Mouse (Mus musculus) kidney, embryonic 15.5 days (tissue): ENCODE results near the gene Arrb1. TPM values are rescaled to one million over a fixed set of nuclear protein-coding genes. Genes with fewer than 3 reads are reported as not detected.

Source experiments
- ATAC-seq: fragments of 200-750 bp; cut with Nextera tagmentation; replicated peaks from 2 replicates; pipeline ENCODE4 v1.8.0; 2017; ENCODE audit warnings: moderate TSS enrichment; ENCODE audit not compliant: low FRiP score
- H3K27ac ChIP-seq: fragments of 300-500 bp; sonication (generic); 2 replicates; pipeline ENCODE4 v1.5.1; 2015; ENCODE audit warnings: mild to moderate bottlenecking, inconsistent platforms
- H3K27me3 ChIP-seq: fragments of 300-500 bp; sonication (generic); 2 replicates; pipeline ENCODE4 v1.6.1; 2015; ENCODE audit warnings: inconsistent platforms
- H3K36me3 ChIP-seq: fragments of 300-500 bp; sonication (generic); 2 replicates; pipeline ENCODE4 v1.6.1; 2015; ENCODE audit warnings: inconsistent platforms
- H3K4me1 ChIP-seq: fragments of 300-500 bp; sonication (generic); 2 replicates; pipeline ENCODE4 v1.6.1; 2015; ENCODE audit warnings: inconsistent platforms
- H3K4me2 ChIP-seq: fragments of 300-500 bp; sonication (generic); 2 replicates; pipeline ENCODE4 v1.6.1; 2015; ENCODE audit warnings: moderate library complexity, mild to moderate bottlenecking, inconsistent platforms
- H3K4me3 ChIP-seq: fragments of 300-500 bp; sonication (generic); replicated peaks from 2 replicates; pipeline ENCODE4 v1.5.1; 2015; ENCODE audit warnings: mild to moderate bottlenecking, inconsistent platforms
- H3K9ac ChIP-seq: fragments of 300-500 bp; sonication (generic); 2 replicates; pipeline ENCODE4 v1.6.1; 2015; ENCODE audit warnings: mild to moderate bottlenecking, inconsistent platforms
- H3K9me3 ChIP-seq: fragments of 300-500 bp; sonication (generic); replicated peaks from 2 replicates; pipeline ENCODE4 v1.6.1; 2016; ENCODE audit warnings: inconsistent platforms
- WGBS: fragments of 180-500 bp; shearing (Covaris S2); methylation state at CpG from one replicate; pipeline ENCODE4 v1.1.7; 2015; ENCODE audit warnings: mixed read lengths; 5-methylcytosine and 5-hydroxymethylcytosine counted together
- polyA plus RNA-seq: library from polyadenylated mRNA; unstranded; fragments of >200 nt; fragmentation: Nextera tagmentation; extraction: Ambion mirVana; gene quantifications from 2 replicates; pipeline ENCODE4 v1.2.1, GENCODE M21; 2015

Gene Arrb1
- polyA plus RNA-seq, 1 experiment from 2014 or later = 11.7 TPM

- ATAC-seq = no peak
- Histone ChIP-seq H3K4me3 (no peak overlapping the region), H3K4me2 (no peak overlapping the region), H3K4me1 (peaks cover 8% of the 10 kb centered on the region; the same call in 1 of the 2 replicates), H3K36me3 (peaks cover 17% of the 10 kb centered on the region; the same call in 1 of the 2 replicates), H3K27me3 (no peaks in the 10 kb centered on the region), H3K27ac (no peak overlapping the region), H3K9me3 (no peaks in the 10 kb centered on the region), H3K9ac (no peak overlapping the region)
- WGBS = 89% methylated on average over 8 of the region's 8 CpGs
These were observed 50.7 kb downstream of the Arrb1 start for GRCm38 (mm10) chr7:99585976-99586375.

GRCm38 (mm10) chr7:99590064-99590463 lies 54.8 kb downstream of the Arrb1 start:
- 14% methylated on average over 3 of the region's 3 CpGs for WGBS
- ATAC-seq = no peak
- Histone ChIP-seq H3K4me3 (no peak overlapping the region), H3K27ac (no peak overlapping the region), H3K4me2 (no peak overlapping the region), H3K9ac (no peak overlapping the region), H3K36me3 (peaks cover 43% of the 10 kb centered on the region), H3K4me1 (no peaks in the 10 kb centered on the region), H3K27me3 (no peaks in the 10 kb centered on the region), H3K9me3 (no peaks in the 10 kb centered on the region)

GRCm38 (mm10) chr7:99590646-99591045 lies 55.4 kb downstream of the Arrb1 start:
- Histone ChIP-seq H3K9ac (no peak overlapping the region), H3K4me2 (no peak overlapping the region), H3K4me1 (no peaks in the 10 kb centered on the region), H3K36me3 (peaks cover 48% of the 10 kb centered on the region), H3K27me3 (no peaks in the 10 kb centered on the region), H3K4me3 (no peak overlapping the region), H3K27ac (no peak overlapping the region), H3K9me3 (no peaks in the 10 kb centered on the region)
- no peak for ATAC-seq
- 85% methylated on average over 5 of the region's 5 CpGs for WGBS

- Histone ChIP-seq H3K4me2 (no peak overlapping the region), H3K27me3 (no peaks in the 10 kb centered on the region), H3K27ac (no peak overlapping the region), H3K9ac (no peak overlapping the region), H3K4me1 (no peaks in the 10 kb centered on the region), H3K36me3 (peaks cover 66% of the 10 kb centered on the region), H3K4me3 (no peak overlapping the region), H3K9me3 (no peaks in the 10 kb centered on the region)
- WGBS = 91% methylated on average over 3 of the region's 3 CpGs
- ATAC-seq = no peak
These were observed 57.4 kb downstream of the Arrb1 start for GRCm38 (mm10) chr7:99592669-99593068.

- Histone ChIP-seq H3K36me3 (peaks cover 73% of the 10 kb centered on the region), H3K4me3 (no peak overlapping the region), H3K9me3 (no peaks in the 10 kb centered on the region), H3K27me3 (no peaks in the 10 kb centered on the region), H3K4me2 (no peak overlapping the region), H3K9ac (no peak overlapping the region), H3K4me1 (no peaks in the 10 kb centered on the region), H3K27ac (no peak overlapping the region)
- 89% methylated on average over 15 of the region's 15 CpGs for WGBS
- ATAC-seq = peak; percentile 79
These were observed 58.9 kb downstream of the Arrb1 start for GRCm38 (mm10) chr7:99593868-99594803.

- H3K9me3 ChIP-seq = no peaks in the 10 kb centered on the region
- H3K4me2 ChIP-seq = no peak overlapping the region
- H3K4me1 ChIP-seq = no peaks in the 10 kb centered on the region
- H3K36me3 ChIP-seq = peaks cover 78% of the 10 kb centered on the region
- no peak for ATAC-seq
- no peak overlapping the region for H3K27ac ChIP-seq
- H3K27me3 ChIP-seq = no peaks in the 10 kb centered on the region
- H3K4me3 ChIP-seq = no peak overlapping the region
- 77% methylated on average over 4 of the region's 4 CpGs for WGBS
- H3K9ac ChIP-seq = no peak overlapping the region
These were observed 63.5 kb downstream of the Arrb1 start for GRCm38 (mm10) chr7:99598722-99599121.

- WGBS = 87% methylated on average over 8 of the region's 8 CpGs
- Histone ChIP-seq H3K9ac (no peak overlapping the region), H3K4me3 (no peak overlapping the region), H3K4me1 (no peaks in the 10 kb centered on the region), H3K27ac (no peak overlapping the region), H3K36me3 (peaks cover 41% of the 10 kb centered on the region), H3K27me3 (no peaks in the 10 kb centered on the region), H3K9me3 (no peaks in the 10 kb centered on the region), H3K4me2 (no peak overlapping the region)
- no peak for ATAC-seq
These were observed 68.8 kb downstream of the Arrb1 start for GRCm38 (mm10) chr7:99603875-99604662.

GRCm38 (mm10) chr7:99605058-99605457 lies 69.8 kb downstream of the Arrb1 start:
- 0 out of 2 replicates have a peak, but pooled peaks have one; percentile 25 for ATAC-seq
- Histone ChIP-seq H3K27ac (no peak overlapping the region), H3K27me3 (no peaks in the 10 kb centered on the region), H3K4me2 (no peak overlapping the region), H3K36me3 (peaks cover 36% of the 10 kb centered on the region; the same call in 1 of the 2 replicates), H3K4me3 (no peak overlapping the region), H3K9me3 (no peaks in the 10 kb centered on the region), H3K9ac (no peak overlapping the region), H3K4me1 (no peaks in the 10 kb centered on the region)
- WGBS = 89% methylated on average over 2 of the region's 2 CpGs

GRCm38 (mm10) chr7:99606303-99606702 lies 71.0 kb downstream of the Arrb1 start:
- WGBS = 73% methylated on average over 11 of the region's 11 CpGs
- Histone ChIP-seq H3K4me2 (no peak overlapping the region), H3K27ac (no peak overlapping the region), H3K4me1 (no peaks in the 10 kb centered on the region), H3K9ac (no peak overlapping the region), H3K36me3 (peaks cover 25% of the 10 kb centered on the region; the same call in 1 of the 2 replicates), H3K9me3 (no peaks in the 10 kb centered on the region), H3K4me3 (no peak overlapping the region), H3K27me3 (no peaks in the 10 kb centered on the region)
- ATAC-seq = no peak

GRCm38 (mm10) chr7:99606766-99607165 lies 71.5 kb downstream of the Arrb1 start:
- no peak overlapping the region for H3K4me3 ChIP-seq
- WGBS = 65% methylated on average over 3 of the region's 3 CpGs
- no peak overlapping the region for H3K4me2 ChIP-seq
- H3K9ac ChIP-seq = no peak overlapping the region
- no peaks in the 10 kb centered on the region for H3K4me1 ChIP-seq
- no peaks in the 10 kb centered on the region for H3K27me3 ChIP-seq
- H3K27ac ChIP-seq = no peak overlapping the region
- no peak for ATAC-seq
- peaks cover 20% of the 10 kb centered on the region; the same call in 1 of the 2 replicates for H3K36me3 ChIP-seq
- H3K9me3 ChIP-seq = no peaks in the 10 kb centered on the region

GRCm38 (mm10) chr7:99607632-99608031 lies 72.4 kb downstream of the Arrb1 start:
- ATAC-seq = no peak
- Histone ChIP-seq H3K4me1 (no peaks in the 10 kb centered on the region), H3K9ac (no peak overlapping the region), H3K27me3 (no peaks in the 10 kb centered on the region), H3K27ac (no peak overlapping the region), H3K36me3 (peaks cover 17% of the 10 kb centered on the region; the same call in 1 of the 2 replicates), H3K9me3 (no peaks in the 10 kb centered on the region), H3K4me2 (no peak overlapping the region), H3K4me3 (no peak overlapping the region)
- 33% methylated on average over 2 of the region's 2 CpGs for WGBS

- Histone ChIP-seq H3K4me1 (peaks cover 14% of the 10 kb centered on the region), H3K27ac (no peak overlapping the region), H3K27me3 (peaks cover 14% of the 10 kb centered on the region), H3K9ac (no peak overlapping the region), H3K4me3 (no peak overlapping the region), H3K4me2 (no peak overlapping the region), H3K9me3 (no peaks in the 10 kb centered on the region), H3K36me3 (no peaks in the 10 kb centered on the region)
- no peak for ATAC-seq
- WGBS = 69% methylated on average over 2 of the region's 2 CpGs
These were observed 83.0 kb downstream of the Arrb1 start for GRCm38 (mm10) chr7:99618264-99618663.
